Mouse (Mus musculus): ENCODE data around the gene Pgap2.
"Not testable (repeated sequence)": the region's sequence is repeated elsewhere in the genome, so short reads cannot be mapped to it uniquely, and the experiment has no call there.

Gene Pgap2

DNA sequence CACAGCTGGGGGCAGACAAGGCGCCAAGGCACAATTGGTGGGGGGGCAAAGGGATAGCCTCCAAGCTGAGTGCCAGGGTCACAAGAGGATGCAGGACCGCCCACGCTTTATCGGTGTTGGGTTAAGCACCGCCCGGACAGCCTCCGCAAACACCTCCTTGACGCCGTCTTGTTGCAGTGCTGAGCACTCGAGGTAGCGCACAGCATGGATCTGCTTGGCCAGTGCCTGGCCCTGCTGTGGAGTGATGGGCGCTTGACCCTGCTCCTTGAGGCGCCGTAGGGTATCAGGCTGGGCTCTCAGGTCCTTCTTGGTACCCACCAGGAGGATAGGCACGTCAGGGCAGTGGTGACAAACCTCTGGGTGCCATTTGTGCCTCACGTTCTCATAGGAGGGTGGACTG is 29.6 kb downstream of the Pgap2 start:
- no peak for DNase-seq (ENCODE audit: extremely low spot score)

- DNase-seq (ENCODE audit: extremely low spot score): no peak
Observed at GRCm38 (mm10) chr7:102242371-102242770, 32.4 kb downstream of the Pgap2 start.

GRCm38 (mm10) chr7:102242917-102243316 is 32.9 kb downstream of the Pgap2 start:
- DNase-seq (ENCODE audit: extremely low spot score): no peak

GRCm38 (mm10) chr7:102243870-102244269 is 33.9 kb downstream of the Pgap2 start:
- no peak for DNase-seq (ENCODE audit: extremely low spot score)

DNA sequence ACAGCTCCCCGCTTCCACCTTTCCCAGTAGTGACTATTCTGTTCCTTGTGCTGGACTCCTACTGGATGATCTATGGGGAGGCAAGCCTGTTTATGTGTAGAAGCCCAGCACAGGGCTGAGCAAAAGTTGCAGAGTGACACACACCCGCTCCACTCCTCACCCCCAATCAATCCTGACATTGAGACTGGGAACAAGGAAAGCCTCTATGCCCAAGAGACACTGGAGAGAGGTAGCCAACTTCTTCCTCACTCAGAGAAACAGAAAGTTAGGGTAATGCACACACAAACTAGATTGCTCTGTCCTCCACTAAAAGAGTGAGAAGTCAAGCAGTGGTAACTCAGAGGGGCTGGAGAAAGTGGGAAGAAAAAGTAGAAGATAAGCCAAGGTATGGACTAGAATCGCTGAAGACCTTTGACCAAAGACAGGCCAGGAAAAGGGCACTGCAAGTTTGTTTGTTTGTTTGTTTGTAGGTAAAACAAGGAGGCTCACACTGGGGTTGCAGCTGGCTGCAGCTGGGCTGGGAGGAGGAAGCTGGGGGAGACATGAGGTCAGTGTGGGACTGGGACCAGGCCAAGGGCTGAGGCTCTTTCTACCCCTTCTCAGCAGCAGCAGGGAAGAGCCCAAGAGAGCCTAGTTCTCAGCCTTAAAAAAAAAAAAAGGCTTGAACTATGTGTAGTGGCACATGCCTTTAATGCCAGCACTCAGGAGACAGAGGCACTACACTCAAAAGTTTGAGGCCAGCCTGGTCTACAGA is 35.0 kb downstream of the Pgap2 start:
- no peak for DNase-seq (ENCODE audit: extremely low spot score)

DNA sequence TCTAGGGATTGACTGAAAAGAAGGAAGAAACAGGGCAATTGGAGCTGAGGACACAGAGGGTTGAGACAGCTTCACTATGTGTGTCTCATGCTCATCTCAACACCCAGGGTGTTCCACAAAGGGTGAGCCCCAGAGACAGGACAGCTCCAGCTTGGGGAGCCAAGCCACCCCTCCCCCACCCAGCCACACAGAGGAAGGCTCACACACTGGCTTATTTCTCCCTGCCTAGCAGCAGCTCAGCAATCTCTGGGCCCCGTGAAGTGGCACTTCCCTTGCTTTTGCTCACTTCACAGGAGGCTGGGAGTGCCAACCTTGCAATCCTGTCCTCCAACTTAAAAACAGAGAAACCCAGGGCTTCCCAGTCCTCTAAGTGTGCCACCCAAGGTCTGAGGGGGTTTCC is 35.8 kb downstream of the Pgap2 start:
- no peak for DNase-seq (ENCODE audit: extremely low spot score)

DNA sequence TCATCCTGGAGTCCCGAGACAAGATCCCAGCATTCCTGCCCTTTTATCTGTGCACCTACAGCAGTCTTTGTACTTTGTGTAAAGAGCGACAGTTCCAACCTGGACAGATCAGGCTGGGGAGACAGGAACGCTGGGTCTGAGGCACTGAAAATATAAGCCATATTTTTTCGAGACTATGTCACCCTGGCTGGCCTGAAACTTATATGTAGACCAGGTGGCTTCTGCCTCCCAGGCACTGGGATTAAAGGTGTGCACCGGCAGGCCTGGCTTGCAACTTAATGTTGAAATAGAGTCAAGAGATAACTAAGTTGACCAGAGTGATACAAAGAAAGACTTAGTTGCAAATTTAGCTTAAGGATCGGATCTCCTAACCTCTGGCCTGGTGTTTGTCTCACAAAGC is 36.3 kb downstream of the Pgap2 start:
- DNase-seq (ENCODE audit: extremely low spot score): no peak

GRCm38 (mm10) chr7:102246956-102247797 is 37.2 kb downstream of the Pgap2 start:
- DNase-seq (ENCODE audit: extremely low spot score): no peak

- DNase-seq (ENCODE audit: extremely low spot score): no peak
Observed at GRCm38 (mm10) chr7:102248691-102249404, 38.8 kb downstream of the Pgap2 start.

GRCm38 (mm10) chr7:102249531-102249895 is 39.5 kb downstream of the Pgap2 start:
- DNase-seq (ENCODE audit: extremely low spot score): no peak

DNA sequence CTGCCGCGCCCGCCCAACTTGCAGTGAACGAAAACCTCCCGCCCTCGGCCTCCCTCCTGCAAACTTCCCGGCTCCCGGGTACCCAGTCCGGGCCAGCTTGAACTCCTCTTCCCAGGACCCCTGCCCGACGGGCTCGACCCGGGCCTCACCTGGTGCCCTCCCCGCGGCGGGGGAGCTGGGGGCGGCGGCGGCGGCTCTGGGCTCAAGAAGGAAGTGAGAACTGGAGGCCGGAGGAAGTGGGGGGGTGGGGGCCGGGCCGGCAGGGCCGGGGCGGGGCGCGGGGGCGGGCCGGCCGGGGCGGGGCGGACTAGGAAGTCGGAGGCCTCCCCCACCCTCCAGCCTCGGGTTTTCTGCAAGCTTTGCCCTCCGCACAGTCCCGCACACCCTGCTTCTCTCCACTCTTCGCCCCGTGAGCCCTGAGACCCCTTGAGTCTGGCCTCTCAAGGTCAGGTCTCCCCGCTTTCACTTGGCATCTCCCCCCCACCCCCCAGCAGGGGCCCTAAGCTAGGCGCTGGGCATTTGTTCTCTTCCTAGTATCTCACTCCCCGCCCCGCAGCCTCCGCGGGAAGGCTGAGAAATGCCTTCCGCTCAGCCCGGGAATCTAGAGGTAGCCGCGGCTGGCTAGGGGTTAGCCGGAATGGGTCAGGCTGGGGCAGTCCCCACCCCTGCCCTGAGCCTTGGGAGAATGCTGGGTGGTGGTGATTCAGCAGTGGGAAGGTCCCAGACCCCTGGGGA is 40.1 kb downstream of the Pgap2 start:
- DNase-seq (ENCODE audit: extremely low spot score): peak; percentile 82

DNA sequence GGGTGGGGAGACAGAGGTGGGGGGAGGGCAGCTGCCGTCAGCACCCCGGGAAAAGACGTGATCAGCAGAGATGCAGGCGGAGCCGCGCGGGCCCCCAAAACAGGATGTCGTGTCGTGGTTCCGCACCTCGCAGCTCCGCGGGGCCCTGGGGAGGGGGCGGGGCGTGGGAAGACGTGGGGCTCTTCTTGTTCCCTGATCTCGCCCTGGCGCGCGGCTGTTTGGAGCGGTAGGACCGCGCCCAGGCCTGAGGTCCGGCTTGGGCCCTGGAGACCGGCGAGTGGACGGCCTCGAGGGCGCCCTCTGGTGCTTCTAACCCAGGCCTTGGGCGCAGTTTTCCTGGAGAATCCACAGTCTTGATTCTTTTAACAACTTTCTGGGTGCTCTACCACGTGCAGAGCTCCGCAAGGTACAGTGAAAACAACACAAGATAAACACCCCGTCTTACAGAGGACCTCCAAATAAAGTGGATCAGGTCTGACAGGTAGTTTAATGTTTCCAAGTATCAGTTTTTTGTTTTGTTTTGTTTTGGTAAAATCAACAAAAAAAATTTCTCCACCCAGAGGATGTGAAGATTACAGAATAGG is 40.7 kb downstream of the Pgap2 start:
- DNase-seq (ENCODE audit: extremely low spot score): peak; percentile 89

- DNase-seq (ENCODE audit: extremely low spot score): no peak
Observed at GRCm38 (mm10) chr7:102253631-102254030, 43.6 kb downstream of the Pgap2 start.

GRCm38 (mm10) chr7:102255954-102256353 is 45.9 kb downstream of the Pgap2 start, which contains the start of gene Rhog:
Rhog (minus strand) TSS chr7:102256054.
- no peak for DNase-seq (ENCODE audit: extremely low spot score)

DNA sequence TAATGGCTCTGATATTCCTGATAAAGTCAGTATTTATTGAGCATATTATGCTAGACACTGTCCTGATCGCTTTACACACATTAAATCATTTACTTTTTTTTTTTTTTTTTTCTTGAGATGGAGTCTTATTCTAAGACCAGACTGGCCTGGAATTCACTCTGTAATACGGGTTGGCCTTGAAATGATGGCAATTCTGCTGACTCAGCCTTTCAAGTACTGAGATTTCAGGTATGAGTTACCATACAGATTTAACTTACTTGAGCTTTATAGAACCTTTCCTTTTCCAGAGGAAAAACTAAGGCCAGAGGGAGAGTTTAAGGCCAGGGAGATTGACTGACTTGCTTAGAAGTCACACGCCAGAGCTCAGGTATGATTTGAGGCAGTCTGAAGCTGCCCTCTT is 46.6 kb downstream of the Pgap2 start:
- DNase-seq (ENCODE audit: extremely low spot score): no peak

DNA sequence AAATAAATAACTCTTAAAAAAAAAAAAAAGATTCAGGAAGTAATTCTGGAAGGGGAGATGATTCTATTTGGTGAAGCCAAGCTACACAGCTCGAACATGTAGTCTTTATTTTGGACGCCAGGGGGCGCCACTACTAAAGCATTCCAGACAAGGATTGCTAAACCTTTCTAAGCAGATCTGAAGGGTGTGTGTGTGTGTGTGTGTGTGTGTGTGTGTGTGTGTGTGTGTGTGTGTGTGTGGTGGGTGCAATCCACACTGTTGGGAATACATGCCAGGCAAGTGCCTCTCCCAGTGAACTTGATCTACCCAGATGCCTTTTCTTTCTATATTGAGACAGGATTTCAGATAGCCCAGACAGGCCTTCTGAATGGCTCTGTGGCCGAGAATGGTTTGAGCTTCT is 48.2 kb downstream of the Pgap2 start:
- DNase-seq (ENCODE audit: extremely low spot score): peak; percentile 68

- no peak for DNase-seq (ENCODE audit: extremely low spot score)
Observed at GRCm38 (mm10) chr7:102258753-102259152, 48.7 kb downstream of the Pgap2 start.

DNA sequence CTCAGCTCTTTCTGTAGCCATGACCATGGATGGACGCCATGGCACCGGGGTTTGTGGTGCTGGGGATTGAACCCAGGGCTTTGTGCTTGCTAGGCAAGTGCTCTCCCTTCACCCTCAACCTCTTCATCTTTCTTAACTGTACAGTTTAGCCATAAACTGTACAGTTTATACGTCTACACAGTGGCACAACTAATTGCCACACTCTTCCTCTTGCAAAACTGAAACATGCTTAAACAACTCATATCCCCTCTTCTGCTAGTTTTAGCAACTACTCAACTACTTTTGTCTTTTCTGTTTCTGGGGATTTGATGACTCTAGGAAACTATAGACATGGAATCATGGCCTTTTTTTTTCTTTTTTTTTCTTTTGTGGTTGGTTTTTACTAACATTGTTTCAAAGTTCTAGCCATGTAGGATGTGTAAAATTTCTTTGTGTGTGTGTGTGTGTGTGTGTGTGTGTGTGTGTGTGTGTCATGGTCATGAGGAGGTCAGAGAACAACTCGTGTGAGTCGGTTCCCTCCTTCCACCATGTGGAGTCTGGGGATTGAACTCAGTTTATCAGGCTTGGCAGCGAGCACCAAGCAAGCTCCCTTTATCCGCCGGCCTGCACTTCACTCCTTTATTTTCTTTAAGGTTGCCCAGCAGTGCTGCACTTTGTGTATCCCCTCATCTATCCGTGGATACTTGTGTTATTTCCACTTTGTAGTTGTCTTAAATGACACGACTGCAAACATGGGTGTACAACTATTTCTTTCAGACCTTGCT is 49.9 kb downstream of the Pgap2 start:
- no peak for DNase-seq (ENCODE audit: extremely low spot score)

DNA sequence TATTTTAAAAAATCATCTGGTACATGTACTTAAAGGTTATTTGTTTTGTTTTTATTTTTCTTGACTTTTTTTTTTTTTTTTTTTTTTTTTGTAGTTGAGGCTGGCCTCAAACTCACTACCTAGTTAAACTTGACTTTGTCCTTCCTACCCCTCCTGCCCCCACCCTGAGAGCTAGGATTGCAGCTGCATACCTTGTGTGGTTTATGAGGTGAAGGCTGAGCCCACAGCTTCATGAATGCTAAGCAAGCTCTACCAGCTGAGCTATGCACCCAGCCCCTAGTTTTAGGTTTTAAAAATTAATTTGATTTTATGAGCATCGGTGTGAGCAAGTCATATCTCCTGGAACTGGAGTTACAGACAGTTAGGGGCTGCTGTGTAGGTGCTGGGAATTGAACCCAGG is 50.5 kb downstream of the Pgap2 start:
- no peak for DNase-seq (ENCODE audit: extremely low spot score)

GRCm38 (mm10) chr7:102263020-102263419 is 53.0 kb downstream of the Pgap2 start:
- DNase-seq (ENCODE audit: extremely low spot score): no peak

GRCm38 (mm10) chr7:102266021-102266400 is 56.0 kb downstream of the Pgap2 start:
- not testable (repeated sequence) for DNase-seq (ENCODE audit: extremely low spot score)

All from embryo, embryonic 9.5 days (tissue).